Mouse (Mus musculus): ENCODE measurements around the gene Csmd2. TPM values are rescaled to one million over a fixed set of nuclear protein-coding genes. Genes with fewer than 3 reads are reported as not detected.

The Csmd2 gene
- polyA plus RNA-seq, 1 experiment from 2014 or later = not detected

DNA sequence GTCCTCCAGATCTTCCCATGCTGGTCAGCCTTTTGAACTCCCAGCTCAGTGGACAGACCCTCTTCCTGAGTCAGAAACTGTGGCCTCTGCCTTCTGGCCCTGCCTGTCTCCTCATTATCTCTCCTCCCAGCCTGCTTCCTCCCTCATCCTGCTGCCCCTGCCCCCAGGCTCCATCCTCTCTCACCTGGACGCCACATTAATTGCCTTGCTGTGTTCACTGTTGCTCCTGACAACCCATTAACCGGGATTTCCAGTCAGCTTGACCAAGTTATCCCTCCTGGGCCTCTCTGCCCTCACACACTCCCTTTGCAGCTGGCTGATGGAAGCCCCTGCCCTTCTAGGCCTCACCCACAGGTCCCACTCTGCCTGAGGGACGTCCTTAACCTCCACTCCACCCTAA, 167.6 kb downstream of the Csmd2 start:
- H3K4me2 ChIP-seq (ENCODE audit: low read depth, low read length) = no peak overlapping the region
- no peak overlapping the region for H3K9ac ChIP-seq (replicated peaks)
- TF ChIP-seq CTCF (IDR thresholded peaks at IDR 0.05; ENCODE audit: low read depth) (no peak), EP300 (IDR thresholded peaks at IDR 0.05; ENCODE audit: low read depth) (no peak)
- no peak overlapping the region for H3K27ac ChIP-seq (ENCODE audit: low read depth)
- H3K4me3 ChIP-seq (ENCODE audit: low read depth, low read length) = no peak overlapping the region
- no peaks in the 10 kb centered on the region for H3K27me3 ChIP-seq (ENCODE audit: insufficient read depth, low read length)
- no peaks in the 10 kb centered on the region for H3K36me3 ChIP-seq (replicated peaks; ENCODE audit: insufficient read depth, low read length)
- H3K9me3 ChIP-seq (ENCODE audit: low read length) = no peaks in the 10 kb centered on the region
- DNase-seq (no peak), ATAC-seq (no peak)
- no peaks in the 10 kb centered on the region for H3K4me1 ChIP-seq (ENCODE audit: insufficient read depth)
- 40% methylated on average over 3 of the region's 3 CpGs for WGBS (ENCODE audit: insufficient replicate concordance)

DNA sequence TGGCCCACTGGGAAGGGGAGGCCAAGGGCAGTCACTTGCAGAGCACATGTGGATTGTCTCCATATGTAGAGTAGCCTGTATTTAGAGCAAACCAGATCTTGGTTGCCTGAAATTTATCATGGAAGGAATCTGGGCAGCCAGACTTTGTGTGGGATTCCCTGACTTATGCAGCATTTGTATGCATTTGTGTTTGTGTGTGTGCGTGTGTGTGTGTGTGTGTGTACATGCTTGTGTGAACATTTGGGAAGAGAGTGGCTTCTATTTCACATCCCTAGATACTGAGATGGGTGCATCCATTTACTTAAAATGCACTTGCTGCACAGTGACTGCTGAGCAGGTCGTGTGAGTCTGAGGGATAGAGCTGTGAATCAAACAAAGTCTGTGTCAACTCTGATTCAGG, 173.0 kb downstream of the Csmd2 start:
- Histone ChIP-seq H3K27me3 (ENCODE audit: insufficient read depth, low read length) (no peaks in the 10 kb centered on the region), H3K36me3 (replicated peaks; ENCODE audit: insufficient read depth, low read length) (no peaks in the 10 kb centered on the region), H3K4me3 (ENCODE audit: low read depth, low read length) (no peak overlapping the region), H3K9ac (replicated peaks) (no peak overlapping the region), H3K4me1 (ENCODE audit: insufficient read depth) (no peaks in the 10 kb centered on the region), H3K27ac (ENCODE audit: low read depth) (no peak overlapping the region), H3K9me3 (ENCODE audit: low read length) (no peaks in the 10 kb centered on the region), H3K4me2 (ENCODE audit: low read depth, low read length) (no peak overlapping the region)
- WGBS (ENCODE audit: insufficient replicate concordance) = 73% methylated on average over 2 of the region's 2 CpGs
- ATAC-seq = no peak
- TF ChIP-seq EP300 (IDR thresholded peaks at IDR 0.05; ENCODE audit: low read depth) (no peak), CTCF (IDR thresholded peaks at IDR 0.05; ENCODE audit: low read depth) (no peak)
- DNase-seq = no peak

DNA sequence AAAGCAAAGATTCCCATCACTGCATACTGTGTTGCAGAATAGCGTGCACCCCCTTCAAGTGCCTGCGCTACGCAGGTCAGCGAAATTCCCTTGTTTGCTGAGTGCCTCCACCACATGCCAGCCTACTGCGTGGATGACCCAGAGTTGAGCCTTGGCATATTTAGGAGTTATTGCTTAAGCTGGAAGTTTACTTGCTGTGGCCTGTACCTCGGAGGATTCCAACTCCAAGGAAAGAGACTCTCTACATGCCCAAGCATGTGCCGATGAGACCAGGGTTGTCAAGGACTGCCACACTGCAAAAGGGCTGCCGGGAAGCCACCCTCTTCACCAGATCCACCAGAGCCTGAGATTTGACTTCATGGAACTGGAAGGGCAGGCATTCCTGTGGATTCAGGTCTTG, 182.5 kb downstream of the Csmd2 start:
- no peaks in the 10 kb centered on the region for H3K9me3 ChIP-seq (ENCODE audit: low read length)
- no peaks in the 10 kb centered on the region for H3K27me3 ChIP-seq (ENCODE audit: insufficient read depth, low read length)
- no peak overlapping the region for H3K27ac ChIP-seq (ENCODE audit: low read depth)
- no peaks in the 10 kb centered on the region for H3K36me3 ChIP-seq (replicated peaks; ENCODE audit: insufficient read depth, low read length)
- H3K4me2 ChIP-seq (ENCODE audit: low read depth, low read length) = no peak overlapping the region
- ATAC-seq (no peak), DNase-seq (no peak)
- 82% methylated on average over 8 of the region's 8 CpGs for WGBS (ENCODE audit: insufficient replicate concordance)
- no peaks in the 10 kb centered on the region for H3K4me1 ChIP-seq (ENCODE audit: insufficient read depth)
- H3K4me3 ChIP-seq (ENCODE audit: low read depth, low read length) = no peak overlapping the region
- no peak overlapping the region for H3K9ac ChIP-seq (replicated peaks)
- TF ChIP-seq CTCF (IDR thresholded peaks at IDR 0.05; ENCODE audit: low read depth) (no peak), EP300 (IDR thresholded peaks at IDR 0.05; ENCODE audit: low read depth) (no peak)

DNA sequence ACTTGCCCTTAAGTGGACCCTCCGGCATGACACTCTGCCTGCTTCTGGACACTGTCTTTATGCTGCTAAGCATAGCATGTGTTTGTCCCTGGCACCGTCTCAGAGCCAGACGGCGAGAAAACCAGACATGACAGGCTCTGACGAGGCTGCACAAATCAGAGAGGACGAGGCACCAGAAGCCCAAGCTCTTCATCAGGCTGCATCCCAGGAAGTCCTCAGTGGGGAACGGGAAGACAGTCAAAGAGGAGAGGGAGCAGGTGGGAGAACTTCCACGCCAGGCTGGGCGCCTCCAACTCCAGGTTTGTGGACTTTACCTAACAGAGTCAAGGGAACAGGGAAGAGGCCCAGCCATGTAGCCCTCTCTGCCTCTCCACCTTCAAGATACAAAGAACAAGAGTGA, 183.6 kb downstream of the Csmd2 start:
- Histone ChIP-seq H3K9me3 (ENCODE audit: low read length) (no peaks in the 10 kb centered on the region), H3K4me1 (ENCODE audit: insufficient read depth) (no peaks in the 10 kb centered on the region), H3K27ac (ENCODE audit: low read depth) (no peak overlapping the region), H3K9ac (replicated peaks) (no peak overlapping the region), H3K27me3 (ENCODE audit: insufficient read depth, low read length) (no peaks in the 10 kb centered on the region), H3K4me3 (ENCODE audit: low read depth, low read length) (no peak overlapping the region), H3K4me2 (ENCODE audit: low read depth, low read length) (no peak overlapping the region), H3K36me3 (replicated peaks; ENCODE audit: insufficient read depth, low read length) (no peaks in the 10 kb centered on the region)
- WGBS (ENCODE audit: insufficient replicate concordance) = 74% methylated on average over 9 of the region's 9 CpGs
- ATAC-seq (no peak), DNase-seq (no peak)
- TF ChIP-seq EP300 (IDR thresholded peaks at IDR 0.05; ENCODE audit: low read depth) (no peak), CTCF (IDR thresholded peaks at IDR 0.05; ENCODE audit: low read depth) (no peak)

DNA sequence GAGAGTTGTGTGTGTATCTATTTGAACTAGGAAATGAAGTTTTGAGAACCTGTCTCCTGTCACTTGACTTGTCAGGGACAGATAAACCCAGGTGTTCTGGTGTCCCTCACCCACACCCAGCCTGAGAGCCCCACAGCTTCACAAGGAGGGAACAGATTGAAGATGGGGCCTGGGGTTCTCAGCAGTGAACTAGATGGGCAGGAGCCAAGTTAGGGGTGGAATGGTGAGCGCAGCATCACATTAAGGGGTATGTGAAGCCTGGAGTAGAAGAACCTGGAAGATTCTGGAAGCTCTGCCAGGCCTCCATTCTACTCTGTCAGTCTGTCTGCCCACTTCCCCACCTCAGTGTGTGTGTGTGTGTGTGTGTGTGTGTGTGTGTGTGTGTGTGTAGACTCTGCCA, 184.0 kb downstream of the Csmd2 start:
- no peak for ATAC-seq
- no peak overlapping the region for H3K27ac ChIP-seq (ENCODE audit: low read depth)
- no peak overlapping the region for H3K9ac ChIP-seq (replicated peaks)
- H3K9me3 ChIP-seq (ENCODE audit: low read length) = no peaks in the 10 kb centered on the region
- TF ChIP-seq CTCF (IDR thresholded peaks at IDR 0.05; ENCODE audit: low read depth) = no peak
- no peak for TF ChIP-seq EP300 (IDR thresholded peaks at IDR 0.05; ENCODE audit: low read depth)
- no peak overlapping the region for H3K4me2 ChIP-seq (ENCODE audit: low read depth, low read length)
- no peaks in the 10 kb centered on the region for H3K4me1 ChIP-seq (ENCODE audit: insufficient read depth)
- no peak for DNase-seq
- H3K36me3 ChIP-seq (replicated peaks; ENCODE audit: insufficient read depth, low read length) = no peaks in the 10 kb centered on the region
- WGBS (ENCODE audit: insufficient replicate concordance) = 65% methylated on average over 1 of the region's 1 CpGs
- no peak overlapping the region for H3K4me3 ChIP-seq (ENCODE audit: low read depth, low read length)
- H3K27me3 ChIP-seq (ENCODE audit: insufficient read depth, low read length) = no peaks in the 10 kb centered on the region

DNA sequence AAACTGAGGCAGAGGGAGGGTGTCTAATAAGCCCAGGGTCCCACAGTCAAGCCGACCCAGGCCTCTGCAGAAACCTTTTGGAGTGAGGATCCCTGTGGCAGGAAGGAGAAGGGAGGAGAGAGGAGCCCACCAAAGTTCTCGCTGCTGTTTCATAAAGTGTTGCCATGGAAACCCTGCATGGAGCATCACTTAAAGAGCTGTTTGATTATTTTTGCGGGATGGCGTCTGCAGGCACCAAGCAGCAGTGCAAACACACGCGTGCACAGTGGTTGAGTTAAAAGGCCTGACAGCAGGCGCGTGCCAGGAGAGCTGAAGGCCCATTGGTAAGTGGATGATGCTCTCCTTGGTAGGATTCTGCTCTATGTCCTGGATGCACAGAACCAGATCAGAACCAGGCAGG, 191.3 kb downstream of the Csmd2 start:
- no peak for ATAC-seq
- Histone ChIP-seq H3K9ac (replicated peaks) (no peak overlapping the region), H3K4me2 (ENCODE audit: low read depth, low read length) (no peak overlapping the region), H3K27ac (ENCODE audit: low read depth) (no peak overlapping the region), H3K4me3 (ENCODE audit: low read depth, low read length) (no peak overlapping the region), H3K4me1 (ENCODE audit: insufficient read depth) (no peaks in the 10 kb centered on the region), H3K9me3 (ENCODE audit: low read length) (no peaks in the 10 kb centered on the region), H3K36me3 (replicated peaks; ENCODE audit: insufficient read depth, low read length) (no peaks in the 10 kb centered on the region), H3K27me3 (ENCODE audit: insufficient read depth, low read length) (no peaks in the 10 kb centered on the region)
- no peak for DNase-seq
- 80% methylated on average over 8 of the region's 8 CpGs for WGBS (ENCODE audit: insufficient replicate concordance)
- TF ChIP-seq CTCF (IDR thresholded peaks at IDR 0.05; ENCODE audit: low read depth) (no peak), EP300 (IDR thresholded peaks at IDR 0.05; ENCODE audit: low read depth) (no peak)

DNA sequence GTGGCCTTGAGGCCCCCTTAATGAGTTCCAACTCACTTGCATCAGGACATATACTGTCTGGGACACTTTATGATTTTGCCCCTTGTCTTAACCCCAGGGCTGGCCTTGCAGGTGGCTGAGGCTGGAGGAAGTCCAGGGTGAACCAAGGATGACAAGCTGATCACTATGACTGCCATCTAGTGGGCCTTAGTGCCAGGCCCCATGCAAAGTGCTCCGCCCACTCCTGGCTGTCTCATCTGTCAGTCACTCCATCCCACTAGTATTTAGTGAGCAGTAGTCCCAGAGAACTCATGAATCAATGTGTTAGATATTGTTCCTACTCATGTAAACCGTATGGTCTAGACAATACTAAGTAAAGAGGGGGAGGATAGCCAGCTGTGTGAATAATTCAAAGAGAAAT, 191.9 kb downstream of the Csmd2 start:
- Histone ChIP-seq H3K4me2 (ENCODE audit: low read depth, low read length) (no peak overlapping the region), H3K27me3 (ENCODE audit: insufficient read depth, low read length) (no peaks in the 10 kb centered on the region), H3K27ac (ENCODE audit: low read depth) (no peak overlapping the region), H3K9me3 (ENCODE audit: low read length) (no peaks in the 10 kb centered on the region), H3K9ac (replicated peaks) (no peak overlapping the region), H3K36me3 (replicated peaks; ENCODE audit: insufficient read depth, low read length) (no peaks in the 10 kb centered on the region), H3K4me1 (ENCODE audit: insufficient read depth) (no peaks in the 10 kb centered on the region), H3K4me3 (ENCODE audit: low read depth, low read length) (no peak overlapping the region)
- no peak for ATAC-seq
- no peak for DNase-seq
- TF ChIP-seq EP300 (IDR thresholded peaks at IDR 0.05; ENCODE audit: low read depth) (no peak), CTCF (IDR thresholded peaks at IDR 0.05; ENCODE audit: low read depth) (no peak)
- 62% methylated on average over 2 of the region's 2 CpGs for WGBS (ENCODE audit: insufficient replicate concordance)

Measured in liver, postnatal 0 days (tissue).